Mouse (Mus musculus): ENCODE measurements around the gene Llgl2.

The Llgl2 gene

DNA sequence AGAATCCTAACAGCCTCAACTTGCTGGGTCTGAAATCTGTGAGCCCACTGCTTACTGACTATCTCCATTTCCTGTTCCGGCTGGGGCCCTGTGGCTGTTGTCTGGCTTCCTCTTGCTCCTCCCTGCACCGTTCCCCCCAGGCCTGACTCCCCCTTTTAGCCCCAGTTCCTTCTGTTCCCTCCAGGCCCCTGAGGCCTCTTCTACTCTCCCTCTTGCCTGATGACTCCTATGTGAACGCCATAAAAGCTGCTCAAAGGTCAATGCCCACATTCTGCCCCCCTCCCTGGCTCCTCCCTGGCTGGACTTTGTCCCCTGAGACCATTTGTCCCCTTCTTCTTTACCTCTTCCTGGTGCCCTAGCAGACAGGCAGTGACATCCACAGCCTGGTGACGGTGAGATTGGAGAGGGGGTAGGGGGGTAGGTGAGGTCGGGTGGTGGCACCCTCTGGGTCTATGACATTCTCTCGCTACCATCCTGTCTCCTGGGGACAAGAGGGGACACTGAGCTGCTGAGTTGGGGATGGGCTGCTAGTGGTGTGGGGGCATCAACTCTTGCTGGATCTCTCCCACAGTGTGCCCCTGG is 53.4 kb downstream of the Llgl2 start:
- no peak for DNase-seq (ENCODE audit: low spot score in 2 of 2)

GRCm38 (mm10) chr11:115878071-115878470 is 54.2 kb downstream of the Llgl2 start:
- DNase-seq (ENCODE audit: low spot score in 2 of 2) = no peak

DNA sequence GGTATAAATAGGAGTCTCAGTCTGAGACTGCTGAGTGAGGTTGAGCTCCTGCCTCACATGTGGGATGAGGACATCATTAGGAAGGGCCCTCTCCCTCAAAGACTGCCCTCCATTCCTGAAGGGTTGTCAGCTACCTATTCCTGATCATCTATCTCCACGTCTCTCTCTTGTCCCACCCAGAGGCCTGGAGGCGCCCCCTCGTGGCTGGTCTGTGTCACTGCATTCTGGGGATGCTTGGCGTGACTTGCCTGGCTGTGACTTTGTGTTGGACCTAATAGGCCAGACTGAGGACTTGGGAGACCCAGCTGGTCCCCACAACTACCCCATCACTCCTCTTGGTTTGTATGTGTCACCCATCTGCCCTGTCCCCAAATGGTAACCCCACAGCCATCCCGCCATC is 57.2 kb downstream of the Llgl2 start:
- peak in 1 of 2 experiments; percentile 60 for DNase-seq (ENCODE audit: low spot score in 2 of 2)

GRCm38 (mm10) chr11:115883251-115883650 is 59.4 kb downstream of the Llgl2 start:
- no peak for DNase-seq (ENCODE audit: low spot score in 2 of 2)

GRCm38 (mm10) chr11:115884361-115884760 is 60.5 kb downstream of the Llgl2 start:
- no peak for DNase-seq (ENCODE audit: low spot score in 2 of 2)

DNA sequence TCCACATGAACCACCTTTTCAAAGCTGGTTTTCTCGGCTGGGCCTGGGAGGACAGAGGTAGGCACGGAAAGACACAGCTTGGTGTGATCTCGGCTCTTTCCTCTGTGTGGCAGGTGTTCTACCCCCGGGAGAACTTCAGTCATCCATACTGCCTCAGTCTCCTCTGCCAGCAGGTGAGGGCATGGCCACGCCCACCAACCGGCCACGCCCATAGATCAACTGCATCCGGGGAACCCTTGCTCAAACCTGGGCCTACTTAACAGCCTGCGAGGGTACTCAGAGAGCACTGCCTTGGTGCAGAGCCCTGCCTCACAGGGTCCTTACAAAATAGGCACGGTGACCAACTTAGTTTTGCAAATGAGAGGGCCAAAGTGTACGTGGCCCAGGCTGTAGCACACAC is 61.4 kb downstream of the Llgl2 start:
- DNase-seq (ENCODE audit: low spot score in 2 of 2) = no peak

GRCm38 (mm10) chr11:115886446-115886845 is 62.6 kb downstream of the Llgl2 start:
- DNase-seq (ENCODE audit: low spot score in 2 of 2) = no peak

DNA sequence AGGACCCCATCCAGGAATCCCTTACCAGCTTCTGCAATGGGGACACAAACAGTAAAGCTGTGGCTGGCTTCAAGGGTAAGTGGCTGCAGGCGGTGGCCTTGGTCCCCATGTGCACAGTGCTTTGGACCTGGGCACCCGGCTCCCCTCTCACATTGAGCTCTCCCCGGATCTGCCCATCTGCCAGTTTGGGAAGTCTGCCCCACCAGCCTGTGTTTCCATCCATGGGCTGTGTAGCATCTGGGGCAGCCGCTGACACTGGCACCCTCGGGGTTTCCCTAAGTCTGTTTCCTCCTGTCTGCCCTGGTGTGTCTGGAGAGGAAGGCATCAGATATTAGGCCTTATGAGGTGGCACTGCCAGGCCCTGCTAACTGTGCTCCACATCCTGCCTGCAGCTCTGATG is 64.2 kb downstream of the Llgl2 start:
- DNase-seq (ENCODE audit: low spot score in 2 of 2) = no peak

DNA sequence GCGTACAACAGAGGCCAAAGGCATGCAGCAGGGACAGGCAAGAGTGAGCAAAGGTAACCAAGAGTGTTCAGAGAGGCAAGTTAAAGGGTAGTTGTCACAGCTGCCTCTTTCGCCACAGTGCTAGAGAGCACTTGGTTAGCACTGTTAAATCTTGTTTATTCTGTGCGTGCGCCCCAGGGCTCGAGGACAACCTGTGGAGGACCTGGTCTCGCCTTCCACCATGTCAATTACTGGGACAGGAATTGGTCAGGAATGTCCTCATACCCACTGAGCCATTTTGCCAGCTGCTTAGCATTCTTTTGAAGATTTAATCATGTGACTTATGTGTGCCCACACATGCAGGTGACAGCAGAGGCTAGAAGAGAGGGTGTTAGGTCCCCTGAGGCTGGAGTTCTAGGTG is 65.3 kb downstream of the Llgl2 start:
- no peak for DNase-seq (ENCODE audit: low spot score in 2 of 2)

- DNase-seq (ENCODE audit: low spot score in 2 of 2) = no peak
Observed at GRCm38 (mm10) chr11:115892213-115892612, 68.4 kb downstream of the Llgl2 start.

GRCm38 (mm10) chr11:115893071-115893470 is 69.2 kb downstream of the Llgl2 start:
- DNase-seq (ENCODE audit: low spot score in 2 of 2) = no peak

GRCm38 (mm10) chr11:115894755-115895520 is 71.1 kb downstream of the Llgl2 start:
- DNase-seq (ENCODE audit: low spot score in 2 of 2) = peak; percentile 63 to 80

- peak; percentile 76 to 81 for DNase-seq (ENCODE audit: low spot score in 2 of 2)
Observed at GRCm38 (mm10) chr11:115898446-115898845, 74.6 kb downstream of the Llgl2 start.

DNA sequence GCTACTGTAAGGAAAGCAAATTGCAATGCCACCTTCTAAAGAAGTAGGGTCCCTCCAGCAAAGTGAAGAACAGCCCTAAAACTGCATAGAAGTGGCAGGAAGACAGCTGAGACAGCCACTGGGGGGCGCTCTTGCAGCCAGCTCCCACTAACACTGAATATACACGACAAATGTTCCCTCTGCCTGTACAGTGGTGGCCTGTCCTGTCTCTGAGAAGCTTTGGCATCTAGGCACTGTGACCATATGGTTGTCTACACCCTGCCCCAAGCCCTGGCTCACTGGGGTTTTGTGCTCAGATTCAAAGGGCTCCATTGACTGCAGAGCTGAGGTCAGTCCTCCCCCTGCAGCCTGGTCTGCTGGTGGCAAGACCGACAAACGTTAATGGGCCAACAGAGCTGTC is 75.0 kb downstream of the Llgl2 start:
- DNase-seq (ENCODE audit: low spot score in 2 of 2) = peak; percentile 68 to 88

- DNase-seq (ENCODE audit: low spot score in 2 of 2) = peak in 1 of 2 experiments; percentile 44
Observed at GRCm38 (mm10) chr11:115899486-115900266, 75.8 kb downstream of the Llgl2 start, which contains the start of gene Smim5. Gene Smim5 (plus strand): TSS chr11:115899966.

GRCm38 (mm10) chr11:115900561-115901337 is 76.9 kb downstream of the Llgl2 start:
- no peak for DNase-seq (ENCODE audit: low spot score in 2 of 2)

- DNase-seq (ENCODE audit: low spot score in 2 of 2) = peak; percentile 57 to 58
Observed at GRCm38 (mm10) chr11:115901338-115902161, 77.7 kb downstream of the Llgl2 start.

DNA sequence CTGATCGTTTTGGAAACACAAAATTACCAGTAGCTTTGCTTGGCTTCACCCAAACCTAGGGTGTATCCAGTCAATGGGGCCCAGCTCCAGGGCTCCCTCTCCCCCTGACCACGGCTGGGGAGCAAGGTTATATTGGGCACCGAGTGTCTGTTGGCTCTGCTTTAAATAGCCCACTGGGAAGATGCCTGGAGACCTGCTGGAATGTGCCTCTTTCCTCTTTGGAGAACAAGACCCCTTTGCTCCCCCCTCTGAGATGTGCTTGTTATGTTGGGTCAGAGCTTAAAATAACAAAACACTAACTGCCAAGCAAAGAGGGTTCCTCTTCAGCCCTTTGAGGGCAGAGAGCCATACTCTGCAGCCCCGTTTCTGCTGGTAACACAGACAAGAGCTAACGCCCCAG is 78.3 kb downstream of the Llgl2 start:
- DNase-seq (ENCODE audit: low spot score in 2 of 2) = no peak

DNA sequence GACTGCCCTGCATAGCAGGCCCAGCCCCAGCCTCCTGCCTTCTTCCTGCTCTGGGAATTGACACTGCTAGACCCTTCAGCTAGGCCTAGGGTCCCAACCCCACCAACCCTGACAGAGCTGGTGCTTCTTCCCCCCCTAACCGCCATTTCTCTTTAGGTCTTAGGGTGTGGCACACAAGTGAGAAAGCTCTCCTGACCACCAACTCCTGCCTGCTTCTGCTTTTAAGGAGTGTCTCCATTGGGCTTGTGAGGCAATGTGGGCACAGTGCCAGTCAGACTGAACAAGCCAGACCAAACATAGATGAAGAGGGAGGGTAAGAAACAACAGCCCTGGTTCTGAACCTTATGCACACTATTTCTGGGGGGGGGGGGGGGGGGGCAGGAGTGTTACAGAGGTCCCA is 79.0 kb downstream of the Llgl2 start:
- no peak for DNase-seq (ENCODE audit: low spot score in 2 of 2)

GRCm38 (mm10) chr11:115903384-115904230 is 79.8 kb downstream of the Llgl2 start:
- no peak for DNase-seq (ENCODE audit: low spot score in 2 of 2)

Data from thymus, postnatal 10 days (tissue).